Comparison of ENCODE assay signal across 22 mouse cellular contexts in genomic region chr2:128737796-128738195, GRCm38 (mm10). TPM values are rescaled to one million over a fixed set of nuclear protein-coding genes. Genes with fewer than 3 reads are reported as not detected.
DNase-seq lines count a peak whose midpoint lies in the region; ATAC-seq and TF ChIP-seq lines count a peak whose summit lies in the region.
"Had no signal": no experiment of that assay in that cellular context is flagged by ENCODE, and none has a peak within 500 bp of the region (broad histone marks: within the 10 kb centered on the region; RNA-seq: fewer than 3 reads in every experiment).

No protein-coding gene starts in this region.

- DNase-seq in left cerebral cortex, adult 2 months (ENCODE audit: extremely low spot score in 1 of 2, low spot score in 2 of 2) = no peak
- no peak for DNase-seq in left cerebral cortex, postnatal 14 days (ENCODE audit: low spot score in 2 of 2)
- DNase-seq in NIH3T3 (ENCODE audit: low read depth) = peak; percentile 81
- peak; percentile 46 for DNase-seq in adrenal gland, postnatal 10 days
- peak; percentile 85 for DNase-seq in fibroblast of lung, adult 2 months (ENCODE audit: low read depth)
- DNase-seq in urinary bladder, adult 18-20 months (ENCODE audit: low spot score in 2 of 2) = no peak
- DNase-seq: cerebellum, adult 9-10 months; gastrocnemius, postnatal 36 days; heart, postnatal 10 days; kidney, adult 2 months; kidney, postnatal 10 days; lung, postnatal 14 days; midbrain, embryonic 14.5 days; thymus, postnatal 14 days had no signal

- intact Hi-C loops in left cerebral cortex, adult 2 months (cut with DNase I) = loop anchor here (1.0 to 2.0 kb wide), 2 partner anchors 28 to 37 kb away; no protein-coding TSS in a partner anchor
- intact Hi-C loops in left cerebral cortex, postnatal 14 days (cut with DNase I) = loop anchor here (2.0 kb wide), 1 partner anchor 39 kb away; the partner anchor contains the start of gene Mertk

- no peak for TF ChIP-seq CTCF in left cerebral cortex, adult 2 months (IDR thresholded peaks at IDR 0.05)

- H3K27ac ChIP-seq in left cerebral cortex, adult 2 months = peak overlapping the region; percentile 44
- H3K27ac ChIP-seq: heart, embryonic 10.5 days; hindbrain, embryonic 12.5 days; limb, embryonic 12.5 days; neural tube, embryonic 13.5 days had no signal

- no peak overlapping the region for H3K4me3 ChIP-seq in left cerebral cortex, adult 2 months
- H3K4me3 ChIP-seq: embryonic facial prominence, embryonic 13.5 days; heart, embryonic 10.5 days; hindbrain, embryonic 12.5 days; limb, embryonic 12.5 days; neural tube, embryonic 13.5 days had no signal

- ATAC-seq in CD4-positive, CD25-positive, alpha-beta regulatory T cell, adult 4 months = no peak
- ATAC-seq: inflammation-experienced regulatory T-cells, adult 6 months had no signal

RNA-seq across cellular contexts. Expression of gene Mertk, which starts 39.0 kb away (rescaled TPM):
- total RNA-seq in left cerebral cortex, adult 2 months (2021) = 10 to 100 TPM; 29.6 to 35.1 TPM
- total RNA-seq in left cerebral cortex, postnatal 14 days (2021) = 10 to 100 TPM; 20.8 to 33.7 TPM
- 10 to 100 TPM in 1 of 2 experiments, 1 to 10 TPM in 1; 10.0 to 12.9 TPM for total RNA-seq in adrenal gland, postnatal 10 days (2021)
- polyA plus RNA-seq in CD4-positive, CD25-positive, alpha-beta regulatory T cell, adult 4 months (2017; shearing (Covaris generic)) = under 1 TPM; 0.15 to 0.51 TPM
- polyA plus RNA-seq: G1E had no signal

RNA-seq across cellular contexts. Expression of gene Anapc1, which starts 50.6 kb away (rescaled TPM):
- total RNA-seq in left cerebral cortex, adult 2 months (2021) = 10 to 100 TPM; 60.5 to 65.4 TPM
- total RNA-seq in left cerebral cortex, postnatal 14 days (2021) = 10 to 100 TPM; 62.2 to 64.9 TPM
- 10 to 100 TPM; 60.5 to 85.7 TPM for total RNA-seq in adrenal gland, postnatal 10 days (2021)
- 10 to 100 TPM; 44.4 to 57.1 TPM for polyA plus RNA-seq in CD4-positive, CD25-positive, alpha-beta regulatory T cell, adult 4 months (2017; shearing (Covaris generic))

Comparison
In these comparisons a context has a peak if more than half of its experiments do, and no peak if none do; other contexts are left out.
1. DNase-seq: peak in NIH3T3 (single experiment), adrenal gland, postnatal 10 days (single experiment) and fibroblast of lung, adult 2 months (single experiment); none in left cerebral cortex, adult 2 months (0 of 2), left cerebral cortex, postnatal 14 days (0 of 2) and urinary bladder, adult 18-20 months (0 of 2).